Mouse (Mus musculus): ENCODE data around the gene Gad2. TPM values are rescaled to one million over a fixed set of nuclear protein-coding genes. Genes with fewer than 3 reads are reported as not detected.

The Gad2 gene
- polyA plus RNA-seq, 1 experiment = not detected

DNA sequence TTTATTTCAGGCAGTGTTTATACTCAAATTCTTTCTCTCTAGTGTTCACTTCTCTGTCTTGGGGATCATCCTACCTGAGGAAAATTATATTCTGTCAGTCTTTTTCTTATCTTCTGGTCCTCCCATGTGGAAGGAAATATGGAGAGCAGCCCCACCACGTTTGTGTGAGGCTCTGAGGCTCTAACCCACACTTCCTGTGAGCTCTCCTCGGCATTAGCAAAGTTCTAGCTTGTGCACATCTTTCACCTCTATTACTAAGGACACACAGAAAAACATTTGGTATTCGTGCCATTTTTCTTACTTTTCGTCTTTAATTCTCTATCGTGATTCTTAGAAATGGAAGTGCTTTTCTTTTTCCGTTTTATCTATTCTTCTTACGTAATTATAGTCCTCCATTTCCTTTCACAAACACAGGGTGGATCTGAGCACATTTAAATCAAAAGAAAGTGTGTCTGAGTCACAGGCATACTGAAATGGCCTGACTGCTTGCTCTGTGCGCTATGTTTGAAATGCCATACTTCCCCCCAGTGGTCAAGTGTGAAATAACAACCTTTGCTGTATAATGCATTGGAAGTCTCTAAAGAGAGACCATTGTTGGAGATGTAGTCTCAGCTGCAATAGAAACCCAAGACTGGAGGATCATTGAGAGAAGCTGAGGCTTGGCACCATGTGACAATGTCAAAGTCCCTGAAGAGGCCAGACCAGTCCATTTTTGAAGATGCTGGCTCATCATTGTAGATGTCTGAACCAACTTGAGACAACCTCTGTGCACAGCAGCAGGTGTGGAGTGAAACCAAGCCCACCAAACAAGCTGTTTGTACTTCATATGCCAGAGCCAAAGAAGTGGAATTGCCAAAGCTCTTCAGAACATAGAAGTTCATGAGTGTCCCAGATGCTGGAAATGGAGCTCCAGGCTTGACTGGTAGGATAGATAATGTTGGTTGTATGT, 99.8 kb downstream of the Gad2 start:
- Histone ChIP-seq H3K4me3 (ENCODE audit: insufficient read depth, low read length) (no peak overlapping the region), H3K4me1 (ENCODE audit: control insufficient read depth, insufficient read depth, low read length) (peaks cover 13% of the 10 kb centered on the region), H3K27ac (ENCODE audit: insufficient read depth, low read depth, low read length) (peak overlapping the region; percentile 25; the same call in 1 of the 2 replicates)
- TF ChIP-seq POLR2A (IDR thresholded peaks at IDR 0.05; ENCODE audit: borderline replicate concordance, low read depth, low read length) (no peak), CTCF (IDR thresholded peaks at IDR 0.05; ENCODE audit: low read depth, low read length) (no peak)

DNA sequence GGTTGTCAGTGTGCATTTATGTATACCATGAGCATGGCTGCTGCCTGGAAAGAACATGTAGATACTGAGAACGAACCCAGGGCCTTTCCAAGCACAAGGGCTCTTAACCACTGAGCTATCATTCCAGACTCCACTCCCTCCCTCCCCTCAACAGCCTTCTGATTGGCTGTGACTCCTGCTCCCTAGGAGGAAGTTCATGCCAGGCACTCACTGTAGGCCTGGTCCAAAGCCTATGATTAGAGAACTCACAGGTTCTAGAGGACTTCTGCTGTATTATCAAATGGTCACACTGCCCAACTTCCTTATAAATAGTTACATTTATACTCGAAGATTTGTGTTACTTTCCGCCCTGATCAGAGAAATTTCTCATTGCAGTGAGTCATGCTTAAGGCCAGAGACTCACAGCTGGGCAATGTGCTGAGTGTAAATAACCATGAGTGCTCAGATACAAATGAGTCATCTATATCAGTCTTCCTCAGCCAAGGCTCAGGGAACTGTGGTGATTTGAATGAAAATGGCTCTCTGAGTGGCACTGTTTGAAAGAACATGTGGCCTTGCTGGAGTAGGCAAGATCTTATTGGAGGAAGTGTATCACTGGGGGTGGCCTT, 102.0 kb downstream of the Gad2 start:
- peaks cover 17% of the 10 kb centered on the region for H3K4me1 ChIP-seq (ENCODE audit: control insufficient read depth, insufficient read depth, low read length)
- TF ChIP-seq POLR2A (IDR thresholded peaks at IDR 0.05; ENCODE audit: borderline replicate concordance, low read depth, low read length) (no peak), CTCF (IDR thresholded peaks at IDR 0.05; ENCODE audit: low read depth, low read length) (no peak)
- peak overlapping the region; percentile 62 for H3K27ac ChIP-seq (ENCODE audit: insufficient read depth, low read depth, low read length)
- H3K4me3 ChIP-seq (ENCODE audit: insufficient read depth, low read length) = no peak overlapping the region

DNA sequence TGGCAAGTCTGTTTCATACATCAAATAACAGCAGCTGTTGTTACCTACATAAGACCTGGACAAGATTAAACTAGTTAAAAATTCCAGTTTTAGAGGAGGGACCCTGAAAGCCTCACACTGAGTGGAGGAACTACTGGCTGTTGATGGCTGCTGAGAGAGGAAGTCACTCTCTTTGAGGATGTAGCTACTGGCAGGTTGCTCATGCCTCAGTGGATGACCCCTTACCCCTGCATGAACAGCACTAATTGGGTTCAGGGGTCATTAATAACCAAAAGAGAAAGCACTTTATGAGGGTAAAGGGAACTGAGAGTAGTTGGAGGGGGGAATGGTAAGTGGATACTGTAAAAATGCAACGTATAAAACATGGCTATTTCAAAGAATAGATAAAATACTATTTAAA, 105.1 kb downstream of the Gad2 start:
- TF ChIP-seq POLR2A (IDR thresholded peaks at IDR 0.05; ENCODE audit: borderline replicate concordance, low read depth, low read length) = no peak
- TF ChIP-seq CTCF (IDR thresholded peaks at IDR 0.05; ENCODE audit: low read depth, low read length) = no peak
- H3K4me3 ChIP-seq (ENCODE audit: insufficient read depth, low read length) = no peak overlapping the region
- H3K4me1 ChIP-seq (ENCODE audit: control insufficient read depth, insufficient read depth, low read length) = peaks cover 14% of the 10 kb centered on the region

GRCm38 (mm10) chr2:22736134-22736533, 114.1 kb downstream of the Gad2 start:
- Histone ChIP-seq H3K4me3 (ENCODE audit: insufficient read depth, low read length) (no peak overlapping the region), H3K27ac (ENCODE audit: insufficient read depth, low read depth, low read length) (no peak overlapping the region), H3K4me1 (ENCODE audit: control insufficient read depth, insufficient read depth, low read length) (peaks cover 5% of the 10 kb centered on the region)
- TF ChIP-seq POLR2A (IDR thresholded peaks at IDR 0.05; ENCODE audit: borderline replicate concordance, low read depth, low read length) (no peak), CTCF (IDR thresholded peaks at IDR 0.05; ENCODE audit: low read depth, low read length) (no peak)

More for the DNA sequence above, 105.1 kb downstream of the Gad2 start:
- no peak overlapping the region for H3K27ac ChIP-seq (ENCODE audit: insufficient read depth, low read depth, low read length)

DNA sequence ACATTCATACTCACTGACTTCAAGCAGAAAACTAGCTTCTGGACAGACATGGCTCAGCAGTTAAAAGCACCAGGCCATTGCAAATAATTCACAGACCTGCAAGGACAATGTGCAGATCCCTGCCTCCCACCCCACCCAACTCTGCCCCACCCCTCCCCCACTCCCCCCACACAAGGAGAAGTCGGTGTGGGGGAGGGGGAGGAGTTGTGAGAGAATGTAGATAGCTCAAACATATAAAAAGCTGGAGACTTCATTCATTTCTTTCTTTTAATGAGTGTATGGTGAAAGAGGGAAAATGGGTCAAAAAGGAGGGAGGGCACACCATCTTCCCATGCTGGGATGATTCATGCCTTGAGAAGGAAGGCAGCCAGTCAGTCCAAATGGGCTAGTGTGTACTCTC, 117.4 kb downstream of the Gad2 start:
- Histone ChIP-seq H3K4me3 (ENCODE audit: insufficient read depth, low read length) (no peak overlapping the region), H3K27ac (ENCODE audit: insufficient read depth, low read depth, low read length) (no peak overlapping the region), H3K4me1 (ENCODE audit: control insufficient read depth, insufficient read depth, low read length) (peaks cover 5% of the 10 kb centered on the region)
- TF ChIP-seq POLR2A (IDR thresholded peaks at IDR 0.05; ENCODE audit: borderline replicate concordance, low read depth, low read length) (no peak), CTCF (IDR thresholded peaks at IDR 0.05; ENCODE audit: low read depth, low read length) (no peak)

- no peak for TF ChIP-seq CTCF (IDR thresholded peaks at IDR 0.05; ENCODE audit: low read depth, low read length)
- no peak for TF ChIP-seq POLR2A (IDR thresholded peaks at IDR 0.05; ENCODE audit: borderline replicate concordance, low read depth, low read length)
- Histone ChIP-seq H3K27ac (ENCODE audit: insufficient read depth, low read depth, low read length) (no peak overlapping the region), H3K4me3 (ENCODE audit: insufficient read depth, low read length) (no peak overlapping the region), H3K4me1 (ENCODE audit: control insufficient read depth, insufficient read depth, low read length) (peaks cover 8% of the 10 kb centered on the region)
Observed at GRCm38 (mm10) chr2:22740441-22740840, 118.4 kb downstream of the Gad2 start.

DNA sequence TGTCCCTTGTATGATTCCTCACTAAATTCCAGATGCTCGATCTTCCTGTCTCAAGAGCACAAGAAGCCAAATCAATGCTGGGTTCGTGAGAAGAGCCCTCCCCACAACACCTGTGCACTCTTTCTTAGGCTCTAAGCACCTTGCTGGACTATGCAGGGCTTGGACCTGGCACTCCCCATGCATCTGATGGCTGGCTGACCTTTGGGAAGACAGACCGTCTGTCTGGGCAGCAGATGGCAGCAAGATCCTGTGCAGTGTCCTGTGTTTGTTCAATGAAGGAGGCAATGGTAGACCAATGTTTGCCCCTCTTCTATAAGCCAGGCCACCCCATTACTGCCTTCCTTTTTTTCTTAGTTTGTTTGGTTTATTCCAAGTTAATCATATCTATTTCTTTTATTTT, 119.2 kb downstream of the Gad2 start:
- H3K27ac ChIP-seq (ENCODE audit: insufficient read depth, low read depth, low read length) = no peak overlapping the region
- H3K4me1 ChIP-seq (ENCODE audit: control insufficient read depth, insufficient read depth, low read length) = peaks cover 11% of the 10 kb centered on the region
- H3K4me3 ChIP-seq (ENCODE audit: insufficient read depth, low read length) = no peak overlapping the region
- TF ChIP-seq CTCF (IDR thresholded peaks at IDR 0.05; ENCODE audit: low read depth, low read length) = peak; percentile 47
- no peak for TF ChIP-seq POLR2A (IDR thresholded peaks at IDR 0.05; ENCODE audit: borderline replicate concordance, low read depth, low read length)

Other genes starting within 250 kb of the Gad2 start
- 171 and 182 TPM in 2 replicates for gene Apbb1ip, start 151.9 kb downstream of the Gad2 start, polyA plus RNA-seq (2012; ENCODE audit: insufficient read depth, insufficient read length, missing spikeins)